16 mouse cellular contexts compared by ENCODE assay signal in genomic region chr16:20708220-20708938, GRCm38 (mm10). TPM values are rescaled to one million over a fixed set of nuclear protein-coding genes. Genes with fewer than 3 reads are reported as not detected.
DNase-seq lines count a peak whose midpoint lies in the region; ATAC-seq lines count a peak whose summit lies in the region.
"Had no signal": no experiment of that assay in that cellular context is flagged by ENCODE, and none has a peak within 500 bp of the region (broad histone marks: within the 10 kb centered on the region; RNA-seq: fewer than 3 reads in every experiment).

No protein-coding gene starts in this region.

- H3K27me3 ChIP-seq in hindbrain, embryonic 10.5 days (ENCODE audit: insufficient read depth, poor library complexity, severe bottlenecking), result no peaks in the 10 kb centered on the region
- no peaks in the 10 kb centered on the region for H3K27me3 ChIP-seq in hindbrain, embryonic 16.5 days (replicated peaks; ENCODE audit: control insufficient read depth, insufficient read depth, low read length)
- no peaks in the 10 kb centered on the region for H3K27me3 ChIP-seq in liver, embryonic 15.5 days
- no peaks in the 10 kb centered on the region for H3K27me3 ChIP-seq in liver, embryonic 11.5 days (replicated peaks; ENCODE audit: control insufficient read depth, insufficient read depth, low read length)
- H3K27me3 ChIP-seq in neural tube, embryonic 14.5 days (ENCODE audit: control insufficient read depth, insufficient read depth, low read length), result no peaks in the 10 kb centered on the region
- H3K27me3 ChIP-seq: embryonic facial prominence, embryonic 15.5 days; heart, embryonic 15.5 days had no signal

- no peaks in the 10 kb centered on the region for H3K9me3 ChIP-seq in hindbrain, embryonic 10.5 days
- H3K9me3 ChIP-seq in hindbrain, embryonic 16.5 days (ENCODE audit: control insufficient read depth, low read length), result no peaks in the 10 kb centered on the region
- H3K9me3 ChIP-seq in liver, embryonic 15.5 days (replicated peaks), result no peaks in the 10 kb centered on the region
- no peaks in the 10 kb centered on the region for H3K9me3 ChIP-seq in liver, embryonic 11.5 days (ENCODE audit: control insufficient read depth, low read length)
- no peaks in the 10 kb centered on the region for H3K9me3 ChIP-seq in neural tube, embryonic 14.5 days (ENCODE audit: control insufficient read depth, low read length)
- H3K9me3 ChIP-seq: embryonic facial prominence, embryonic 15.5 days; heart, embryonic 15.5 days had no signal

- H3K9ac ChIP-seq in hindbrain, embryonic 16.5 days (ENCODE audit: low read depth, low read length), result no peak overlapping the region
- H3K9ac ChIP-seq in liver, embryonic 15.5 days, result no peak overlapping the region
- no peak overlapping the region for H3K9ac ChIP-seq in liver, embryonic 11.5 days (ENCODE audit: low read depth, low read length)
- no peak overlapping the region for H3K9ac ChIP-seq in neural tube, embryonic 14.5 days (replicated peaks; ENCODE audit: low read depth, low read length)
- H3K9ac ChIP-seq: embryonic facial prominence, embryonic 15.5 days; heart, embryonic 15.5 days had no signal

- peak overlapping the region; percentile 46; the same call in 1 of the 2 replicates for H3K27ac ChIP-seq in hindbrain, embryonic 10.5 days
- no peak overlapping the region for H3K27ac ChIP-seq in hindbrain, embryonic 16.5 days (ENCODE audit: low read depth, low read length)
- H3K27ac ChIP-seq in liver, embryonic 15.5 days (replicated peaks), result peak overlapping the region; percentile 91; the same call in 1 of the 2 replicates
- H3K27ac ChIP-seq in liver, embryonic 11.5 days (ENCODE audit: low read depth, low read length), result no peak overlapping the region
- no peak overlapping the region for H3K27ac ChIP-seq in neural tube, embryonic 14.5 days (ENCODE audit: low read depth, low read length)
- H3K27ac ChIP-seq: embryonic facial prominence, embryonic 15.5 days; heart, embryonic 15.5 days had no signal

- no peak for ATAC-seq in hindbrain, embryonic 16.5 days
- ATAC-seq in liver, embryonic 15.5 days (ENCODE audit: insufficient read depth), result no peak
- ATAC-seq in liver, embryonic 11.5 days (replicated peaks; ENCODE audit: low FRiP score), result no peak
- peak; percentile 2; the same call in 1 of the 2 replicates for ATAC-seq in neural tube, embryonic 14.5 days (ENCODE audit: low read depth)
- ATAC-seq: CD4-positive, CD25-positive, alpha-beta regulatory T cell, adult 4 months had no signal

- H3K4me3 ChIP-seq in hindbrain, embryonic 10.5 days, result no peak overlapping the region
- no peak overlapping the region for H3K4me3 ChIP-seq in hindbrain, embryonic 16.5 days (ENCODE audit: low read length)
- H3K4me3 ChIP-seq in liver, embryonic 15.5 days (replicated peaks), result no peak overlapping the region
- H3K4me3 ChIP-seq in liver, embryonic 11.5 days (ENCODE audit: low read depth, low read length), result no peak overlapping the region
- H3K4me3 ChIP-seq in neural tube, embryonic 14.5 days (ENCODE audit: low read depth, low read length), result no peak overlapping the region
- H3K4me3 ChIP-seq: embryonic facial prominence, embryonic 15.5 days; heart, embryonic 15.5 days had no signal

- peak; percentile 21 for DNase-seq in cerebellum, adult 11-12 months
- DNase-seq in cerebellum, adult 11 months, result no peak
- DNase-seq in hindbrain, embryonic 10.5 days (ENCODE audit: low spot score), result no peak
- no peak for DNase-seq in liver, embryonic 11.5 days (ENCODE audit: low spot score)
- DNase-seq in gastrocnemius, adult 8-10 months (ENCODE audit: low spot score in 2 of 2), result no peak
- DNase-seq: adrenal gland, adult 2 months; cerebellum, adult 18-20 months; kidney, postnatal 14 days had no signal

- H3K4me1 ChIP-seq in hindbrain, embryonic 10.5 days (replicated peaks), result peaks cover 37% of the 10 kb centered on the region
- no peaks in the 10 kb centered on the region for H3K4me1 ChIP-seq in hindbrain, embryonic 16.5 days (ENCODE audit: control insufficient read depth, insufficient read depth, low read depth, low read length)
- H3K4me1 ChIP-seq in liver, embryonic 15.5 days (replicated peaks), result peaks cover 98% of the 10 kb centered on the region
- peaks cover 56% of the 10 kb centered on the region for H3K4me1 ChIP-seq in liver, embryonic 11.5 days (replicated peaks; ENCODE audit: control insufficient read depth, insufficient read depth, low read length)
- H3K4me1 ChIP-seq in neural tube, embryonic 14.5 days (ENCODE audit: control insufficient read depth, insufficient read depth, low read length), result peaks cover under 1% of the 10 kb centered on the region; the same call in 1 of the 2 replicates
- H3K4me1 ChIP-seq: embryonic facial prominence, embryonic 15.5 days; heart, embryonic 15.5 days had no signal

- H3K36me3 ChIP-seq in hindbrain, embryonic 10.5 days, result peaks cover 99% of the 10 kb centered on the region
- peaks cover 2% of the 10 kb centered on the region for H3K36me3 ChIP-seq in hindbrain, embryonic 16.5 days (ENCODE audit: control insufficient read depth, insufficient read depth, low read length)
- peaks cover 67% of the 10 kb centered on the region for H3K36me3 ChIP-seq in liver, embryonic 15.5 days (replicated peaks)
- peaks cover 17% of the 10 kb centered on the region for H3K36me3 ChIP-seq in liver, embryonic 11.5 days (ENCODE audit: control insufficient read depth, insufficient read depth, low read length)
- H3K36me3 ChIP-seq in neural tube, embryonic 14.5 days (ENCODE audit: control insufficient read depth, insufficient read depth, low read length), result peaks cover 34% of the 10 kb centered on the region
- H3K36me3 ChIP-seq: heart, embryonic 15.5 days had no signal

- WGBS in hindbrain, embryonic 10.5 days, result 93% methylated on average over 21 of the region's 21 CpGs
- WGBS in hindbrain, embryonic 16.5 days, result 92% methylated on average over 21 of the region's 21 CpGs
- 88% methylated on average over 21 of the region's 21 CpGs for WGBS in liver, embryonic 15.5 days (ENCODE audit: insufficient replicate concordance)
- 92% methylated on average over 21 of the region's 21 CpGs for WGBS in liver, embryonic 11.5 days
- 93% methylated on average over 21 of the region's 21 CpGs for WGBS in neural tube, embryonic 14.5 days

- no peak overlapping the region for H3K4me2 ChIP-seq in hindbrain, embryonic 16.5 days (ENCODE audit: low read length)
- no peak overlapping the region for H3K4me2 ChIP-seq in liver, embryonic 15.5 days
- no peak overlapping the region for H3K4me2 ChIP-seq in liver, embryonic 11.5 days
- H3K4me2 ChIP-seq in neural tube, embryonic 14.5 days (ENCODE audit: low read depth, low read length), result no peak overlapping the region
- H3K4me2 ChIP-seq: embryonic facial prominence, embryonic 15.5 days; heart, embryonic 15.5 days had no signal

RNA-seq across cellular contexts. Expression of gene Polr2h, which starts 9.1 kb away (rescaled TPM):
- polyA plus RNA-seq in hindbrain, embryonic 10.5 days (2016; fragmentation: Nextera tagmentation; extraction: Ambion mirVana), result 114 and 140 TPM in 2 replicates
- 87.7 and 94.6 TPM in 2 replicates for polyA plus RNA-seq in hindbrain, embryonic 16.5 days (2015; fragmentation: Nextera tagmentation; extraction: Ambion mirVana)
- 36.4 and 39.3 TPM in 2 replicates for polyA plus RNA-seq in liver, embryonic 15.5 days (2015; fragmentation: Nextera tagmentation; extraction: Ambion mirVana)
- polyA plus RNA-seq in liver, embryonic 11.5 days (2014; fragmentation: Nextera tagmentation; extraction: Ambion mirVana), result 124 and 127 TPM in 2 replicates
- polyA plus RNA-seq in neural tube, embryonic 14.5 days (2014; fragmentation: Nextera tagmentation; extraction: Ambion mirVana), result 91.4 and 100 TPM in 2 replicates
- 10 to 100 TPM in 2 of 4 experiments, 1 to 10 TPM in 2; 7.5 to 10.5 (median 9.9) TPM for total RNA-seq in gastrocnemius, adult 8-10 months (2022)

RNA-seq across cellular contexts. Expression of gene Clcn2, which starts 9.2 kb away (rescaled TPM):
- 15.5 and 22.1 TPM in 2 replicates for polyA plus RNA-seq in hindbrain, embryonic 10.5 days (2016; fragmentation: Nextera tagmentation; extraction: Ambion mirVana)
- polyA plus RNA-seq in hindbrain, embryonic 16.5 days (2015; fragmentation: Nextera tagmentation; extraction: Ambion mirVana), result 24.9 and 26.8 TPM in 2 replicates
- polyA plus RNA-seq in liver, embryonic 15.5 days (2015; fragmentation: Nextera tagmentation; extraction: Ambion mirVana), result 9.5 and 13.7 TPM in 2 replicates
- 14.4 and 15.3 TPM in 2 replicates for polyA plus RNA-seq in liver, embryonic 11.5 days (2014; fragmentation: Nextera tagmentation; extraction: Ambion mirVana)
- 30.7 and 31.3 TPM in 2 replicates for polyA plus RNA-seq in neural tube, embryonic 14.5 days (2014; fragmentation: Nextera tagmentation; extraction: Ambion mirVana)
- total RNA-seq in gastrocnemius, adult 8-10 months (2022), result 1 to 10 TPM in 2 of 4 experiments, under 1 TPM in 2; 0.68 to 1.2 (median 1.1) TPM

RNA-seq across cellular contexts. Expression of gene Fam131a, which starts 15.3 kb away (rescaled TPM):
- 6.7 and 9.4 TPM in 2 replicates for polyA plus RNA-seq in hindbrain, embryonic 10.5 days (2016; fragmentation: Nextera tagmentation; extraction: Ambion mirVana)
- polyA plus RNA-seq in hindbrain, embryonic 16.5 days (2015; fragmentation: Nextera tagmentation; extraction: Ambion mirVana), result 49.6 and 56.7 TPM in 2 replicates
- 1.3 and 1.8 TPM in 2 replicates for polyA plus RNA-seq in liver, embryonic 15.5 days (2015; fragmentation: Nextera tagmentation; extraction: Ambion mirVana)
- 2.1 TPM in 2 replicates for polyA plus RNA-seq in liver, embryonic 11.5 days (2014; fragmentation: Nextera tagmentation; extraction: Ambion mirVana)
- 42.5 and 48.2 TPM in 2 replicates for polyA plus RNA-seq in neural tube, embryonic 14.5 days (2014; fragmentation: Nextera tagmentation; extraction: Ambion mirVana)
- 10 to 100 TPM; 48.8 to 74.6 (median 59.1) TPM for total RNA-seq in gastrocnemius, adult 8-10 months (2022)
- total RNA-seq: granulocyte monocyte progenitor cell, adult 5-6 weeks had no signal

RNA-seq across cellular contexts. Expression of gene Chrd, which starts 24.5 kb away (rescaled TPM):
- polyA plus RNA-seq in hindbrain, embryonic 10.5 days (2016; fragmentation: Nextera tagmentation; extraction: Ambion mirVana), result 1.6 and 3.6 TPM in 2 replicates
- polyA plus RNA-seq in hindbrain, embryonic 16.5 days (2015; fragmentation: Nextera tagmentation; extraction: Ambion mirVana), result 7.3 and 7.5 TPM in 2 replicates
- 0.37 and 0.47 TPM in 2 replicates for polyA plus RNA-seq in liver, embryonic 15.5 days (2015; fragmentation: Nextera tagmentation; extraction: Ambion mirVana)
- polyA plus RNA-seq in liver, embryonic 11.5 days (2014; fragmentation: Nextera tagmentation; extraction: Ambion mirVana), result 0.77 and 0.93 TPM in 2 replicates
- polyA plus RNA-seq in neural tube, embryonic 14.5 days (2014; fragmentation: Nextera tagmentation; extraction: Ambion mirVana), result 6.6 and 7.0 TPM in 2 replicates
- total RNA-seq in gastrocnemius, adult 8-10 months (2022), result 1 to 10 TPM; 1.3 to 2.9 (median 2.3) TPM
- total RNA-seq: granulocyte monocyte progenitor cell, adult 5-6 weeks; megakaryocyte, adult 5-6 weeks had no signal
- polyA plus RNA-seq: CD4-positive, CD25-positive, alpha-beta regulatory T cell, adult 4 months had no signal

RNA-seq across cellular contexts. Expression of gene Thpo, which starts 25.9 kb away (rescaled TPM):
- 0.30 and 0.77 TPM in 2 replicates for polyA plus RNA-seq in hindbrain, embryonic 10.5 days (2016; fragmentation: Nextera tagmentation; extraction: Ambion mirVana)
- polyA plus RNA-seq in hindbrain, embryonic 16.5 days (2015; fragmentation: Nextera tagmentation; extraction: Ambion mirVana), result 0.93 and 1.4 TPM in 2 replicates
- polyA plus RNA-seq in liver, embryonic 15.5 days (2015; fragmentation: Nextera tagmentation; extraction: Ambion mirVana), result 5.0 and 5.6 TPM in 2 replicates
- 4.1 and 4.3 TPM in 2 replicates for polyA plus RNA-seq in liver, embryonic 11.5 days (2014; fragmentation: Nextera tagmentation; extraction: Ambion mirVana)
- 0.99 and 1.6 TPM in 2 replicates for polyA plus RNA-seq in neural tube, embryonic 14.5 days (2014; fragmentation: Nextera tagmentation; extraction: Ambion mirVana)
- 1 to 10 TPM; 4.8 to 7.1 (median 6.2) TPM for total RNA-seq in gastrocnemius, adult 8-10 months (2022)
- total RNA-seq: granulocyte monocyte progenitor cell, adult 5-6 weeks; megakaryocyte, adult 5-6 weeks had no signal
- polyA plus RNA-seq: CD4-positive, CD25-positive, alpha-beta regulatory T cell, adult 4 months had no signal

Comparison
In these comparisons a context has a peak if more than half of its experiments do, and no peak if none do; other contexts are left out.
1. H3K27ac ChIP-seq: peak in hindbrain, embryonic 10.5 days (single experiment) and liver, embryonic 15.5 days (single experiment); none in hindbrain, embryonic 16.5 days (single experiment), liver, embryonic 11.5 days (single experiment) and neural tube, embryonic 14.5 days (single experiment).